Mouse (Mus musculus): Measurements from ENCODE around the gene 4921501E09Rik. TPM values are rescaled to one million over a fixed set of nuclear protein-coding genes. Genes with fewer than 3 reads are reported as not detected.
"Not testable (repeated sequence)": the region's sequence is repeated elsewhere in the genome, so short reads cannot be mapped to it uniquely, and the experiment has no call there.

Gene 4921501E09Rik
- not detected in 2 replicates for polyA plus RNA-seq (2015; fragmentation: Nextera tagmentation; extraction: Ambion mirVana)

- Histone ChIP-seq H3K9me3 (replicated peaks) (no peaks in the 10 kb centered on the region), H3K36me3 (no peaks in the 10 kb centered on the region), H3K4me3 (no peak within 1 kb of the TSS), H3K4me1 (replicated peaks) (no peaks in the 10 kb centered on the region), H3K27ac (no peak within 1 kb of the TSS), H3K27me3 (no peaks in the 10 kb centered on the region), H3K4me2 (no peak within 1 kb of the TSS), H3K9ac (no peak within 1 kb of the TSS)
- no peak for ATAC-seq (replicated peaks; ENCODE audit: insufficient number of reproducible peaks, insufficient read depth, low FRiP score, low read depth)
- 38% methylated on average over 1 of the region's 1 CpGs for WGBS
Measured at GRCm38 (mm10) chr17:33067958-33068357, at the start of gene 4921501E09Rik. Gene 4921501E09Rik, minus strand, starts transcription at chr17:33068058.

- 89% methylated on average over 2 of the region's 2 CpGs for WGBS
- Histone ChIP-seq H3K36me3 (no peaks in the 10 kb centered on the region; the same call in 1 of the 2 replicates), H3K27ac (no peak overlapping the region), H3K4me2 (no peak overlapping the region), H3K9ac (no peak overlapping the region), H3K9me3 (replicated peaks) (no peaks in the 10 kb centered on the region), H3K4me3 (no peak overlapping the region), H3K27me3 (no peaks in the 10 kb centered on the region), H3K4me1 (replicated peaks) (peaks cover 8% of the 10 kb centered on the region)
- no peak for ATAC-seq (replicated peaks; ENCODE audit: insufficient number of reproducible peaks, insufficient read depth, low FRiP score, low read depth)
Measured at GRCm38 (mm10) chr17:33097396-33097795, 29.5 kb upstream of the 4921501E09Rik start.

GRCm38 (mm10) chr17:33092391-33093193, 24.7 kb upstream of the 4921501E09Rik start:
- H3K27ac ChIP-seq = peak overlapping the region; percentile 92
- H3K27me3 ChIP-seq = no peaks in the 10 kb centered on the region
- peak; percentile 60 for ATAC-seq (replicated peaks; ENCODE audit: insufficient number of reproducible peaks, insufficient read depth, low FRiP score, low read depth)
- H3K9me3 ChIP-seq (replicated peaks) = no peaks in the 10 kb centered on the region
- H3K4me2 ChIP-seq = peak overlapping the region; percentile 65
- peak overlapping the region; percentile 72 for H3K4me3 ChIP-seq
- H3K9ac ChIP-seq = peak overlapping the region; percentile 74
- peaks cover 8% of the 10 kb centered on the region for H3K4me1 ChIP-seq (replicated peaks)
- H3K36me3 ChIP-seq = no peaks in the 10 kb centered on the region
- 3% methylated on average over 31 of the region's 31 CpGs for WGBS

- Histone ChIP-seq H3K36me3 (no peaks in the 10 kb centered on the region), H3K4me1 (replicated peaks) (peaks cover 8% of the 10 kb centered on the region), H3K27me3 (no peaks in the 10 kb centered on the region), H3K9me3 (replicated peaks) (no peaks in the 10 kb centered on the region), H3K4me2 (no peak overlapping the region), H3K9ac (no peak overlapping the region), H3K4me3 (no peak overlapping the region), H3K27ac (no peak overlapping the region)
- no peak for ATAC-seq (replicated peaks; ENCODE audit: insufficient number of reproducible peaks, insufficient read depth, low FRiP score, low read depth)
- WGBS = 87% methylated on average over 1 of the region's 1 CpGs
Measured at GRCm38 (mm10) chr17:33091630-33092029, 23.8 kb upstream of the 4921501E09Rik start.

GRCm38 (mm10) chr17:33089220-33089949, 21.5 kb upstream of the 4921501E09Rik start, which contains the start of gene Zfp563:
Gene Zfp563, plus strand, starts transcription at chr17:33089310.
- Histone ChIP-seq H3K36me3 (no peaks in the 10 kb centered on the region), H3K27me3 (no peaks in the 10 kb centered on the region), H3K9ac (peak within 1 kb of the TSS; percentile 61), H3K4me1 (replicated peaks) (peaks cover 8% of the 10 kb centered on the region), H3K4me3 (peak within 1 kb of the TSS; percentile 65), H3K4me2 (peak within 1 kb of the TSS; percentile 75), H3K27ac (peak within 1 kb of the TSS; percentile 89), H3K9me3 (replicated peaks) (no peaks in the 10 kb centered on the region)
- ATAC-seq (replicated peaks; ENCODE audit: insufficient number of reproducible peaks, insufficient read depth, low FRiP score, low read depth) = peak; percentile 90
- 4% methylated on average over 34 of the region's 34 CpGs for WGBS

- no peak for ATAC-seq (replicated peaks; ENCODE audit: insufficient number of reproducible peaks, insufficient read depth, low FRiP score, low read depth)
- Histone ChIP-seq H3K27ac (no peak overlapping the region), H3K27me3 (no peaks in the 10 kb centered on the region), H3K36me3 (no peaks in the 10 kb centered on the region), H3K4me2 (no peak overlapping the region), H3K4me3 (no peak overlapping the region), H3K4me1 (replicated peaks) (no peaks in the 10 kb centered on the region), H3K9me3 (replicated peaks) (no peaks in the 10 kb centered on the region), H3K9ac (no peak overlapping the region)
- 0% methylated on average over 1 of the region's 1 CpGs for WGBS
Measured at GRCm38 (mm10) chr17:33063001-33063400, 4.9 kb downstream of the 4921501E09Rik start.

- Histone ChIP-seq H3K4me2 (no peak overlapping the region), H3K9me3 (replicated peaks) (no peaks in the 10 kb centered on the region), H3K36me3 (no peaks in the 10 kb centered on the region), H3K27me3 (no peaks in the 10 kb centered on the region), H3K9ac (no peak overlapping the region), H3K4me1 (replicated peaks) (no peaks in the 10 kb centered on the region), H3K27ac (no peak overlapping the region), H3K4me3 (no peak overlapping the region)
- ATAC-seq (replicated peaks; ENCODE audit: insufficient number of reproducible peaks, insufficient read depth, low FRiP score, low read depth) = no peak
- 8% methylated on average over 1 of the region's 1 CpGs for WGBS
Measured at GRCm38 (mm10) chr17:33058791-33059190, 9.1 kb downstream of the 4921501E09Rik start.

- no peaks in the 10 kb centered on the region for H3K27me3 ChIP-seq
- H3K4me2 ChIP-seq = peak within 1 kb of the TSS; percentile 63
- 3% methylated on average over 27 of the region's 27 CpGs for WGBS
- no peaks in the 10 kb centered on the region for H3K9me3 ChIP-seq (replicated peaks)
- peak within 1 kb of the TSS; percentile 83 for H3K9ac ChIP-seq
- H3K4me3 ChIP-seq = peak within 1 kb of the TSS; percentile 97
- peak; percentile 93 for ATAC-seq (replicated peaks; ENCODE audit: insufficient number of reproducible peaks, insufficient read depth, low FRiP score, low read depth)
- H3K4me1 ChIP-seq (replicated peaks) = peaks cover 2% of the 10 kb centered on the region
- peak within 1 kb of the TSS; percentile 89 for H3K27ac ChIP-seq
- no peaks in the 10 kb centered on the region for H3K36me3 ChIP-seq
Measured at GRCm38 (mm10) chr17:33032900-33033891, 34.7 kb downstream of the 4921501E09Rik start, which contains the start of gene Zfp763. Gene Zfp763, minus strand, starts transcription at chr17:33033402.

GRCm38 (mm10) chr17:33032376-33032775, 35.5 kb downstream of the 4921501E09Rik start:
- Histone ChIP-seq H3K4me1 (replicated peaks) (peaks cover 2% of the 10 kb centered on the region), H3K36me3 (peaks cover 2% of the 10 kb centered on the region)
- 6% methylated on average over 10 of the region's 10 CpGs for WGBS

GRCm38 (mm10) chr17:33020434-33020833, 47.4 kb downstream of the 4921501E09Rik start:
- not testable (repeated sequence) for H3K4me3 ChIP-seq; H3K4me2 ChIP-seq; ATAC-seq (replicated peaks; ENCODE audit: insufficient number of reproducible peaks, insufficient read depth, low FRiP score, low read depth); H3K9ac ChIP-seq; H3K27ac ChIP-seq; H3K27me3 ChIP-seq; H3K4me1 ChIP-seq (replicated peaks)
- peaks cover 41% of the 10 kb centered on the region for H3K9me3 ChIP-seq (replicated peaks)
- peaks cover 63% of the 10 kb centered on the region for H3K36me3 ChIP-seq

More at GRCm38 (mm10) chr17:33032376-33032775, 35.5 kb downstream of the 4921501E09Rik start:
- Histone ChIP-seq H3K9ac (peak overlapping the region; percentile 83), H3K9me3 (replicated peaks) (peaks cover 3% of the 10 kb centered on the region; the same call in 1 of the 2 replicates), H3K4me3 (peak overlapping the region; percentile 97), H3K4me2 (peak overlapping the region; percentile 63), H3K27ac (no peak overlapping the region), H3K27me3 (no peaks in the 10 kb centered on the region)
- no peak for ATAC-seq (replicated peaks; ENCODE audit: insufficient number of reproducible peaks, insufficient read depth, low FRiP score, low read depth)
